Mouse (Mus musculus): ENCODE measurements around the gene Tnfsf10. TPM values are rescaled to one million over a fixed set of nuclear protein-coding genes. Genes with fewer than 3 reads are reported as not detected.

The Tnfsf10 gene
- total and polyA plus RNA-seq, 2 experiments from 2014 or later = 0.38 to 0.76 TPM

DNA sequence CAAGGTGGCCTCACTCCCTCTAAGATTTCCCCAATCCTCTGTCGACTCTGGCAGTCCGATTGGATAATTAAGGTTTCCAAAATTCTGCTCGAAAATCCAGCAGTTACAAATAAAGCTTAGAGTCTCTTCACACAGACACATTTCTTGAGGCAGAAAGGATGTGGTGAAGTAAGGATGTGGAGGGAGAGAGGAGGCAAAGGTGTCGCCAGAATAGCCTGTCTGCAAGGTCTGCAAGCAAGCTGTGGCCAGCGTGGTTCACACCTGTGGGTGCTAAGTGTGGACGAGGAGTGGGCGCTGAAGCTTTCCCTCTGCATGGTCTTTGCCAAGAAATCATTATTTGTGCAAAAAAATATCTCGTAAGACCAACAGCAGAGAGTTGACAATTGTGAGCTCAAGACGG, 5.8 kb downstream of the Tnfsf10 start:
- H3K9me3 ChIP-seq (ENCODE audit: low read length) = no peaks in the 10 kb centered on the region
- no peaks in the 10 kb centered on the region for H3K36me3 ChIP-seq (ENCODE audit: insufficient read depth)
- no peak overlapping the region for H3K9ac ChIP-seq
- ATAC-seq (no peak), DNase-seq (no peak)
- no peak for TF ChIP-seq CTCF (IDR thresholded peaks at IDR 0.05; ENCODE audit: low read depth)
- no peak overlapping the region for H3K4me2 ChIP-seq (ENCODE audit: low read depth)
- H3K27me3 ChIP-seq (ENCODE audit: insufficient read depth, low read length) = no peaks in the 10 kb centered on the region
- no peaks in the 10 kb centered on the region for H3K4me1 ChIP-seq (ENCODE audit: insufficient read depth)
- WGBS = 85% methylated on average over 9 of the region's 9 CpGs
- no peak overlapping the region for H3K4me3 ChIP-seq (ENCODE audit: low read depth, low read length)
- no peak overlapping the region for H3K27ac ChIP-seq (ENCODE audit: low read depth, low read length)

DNA sequence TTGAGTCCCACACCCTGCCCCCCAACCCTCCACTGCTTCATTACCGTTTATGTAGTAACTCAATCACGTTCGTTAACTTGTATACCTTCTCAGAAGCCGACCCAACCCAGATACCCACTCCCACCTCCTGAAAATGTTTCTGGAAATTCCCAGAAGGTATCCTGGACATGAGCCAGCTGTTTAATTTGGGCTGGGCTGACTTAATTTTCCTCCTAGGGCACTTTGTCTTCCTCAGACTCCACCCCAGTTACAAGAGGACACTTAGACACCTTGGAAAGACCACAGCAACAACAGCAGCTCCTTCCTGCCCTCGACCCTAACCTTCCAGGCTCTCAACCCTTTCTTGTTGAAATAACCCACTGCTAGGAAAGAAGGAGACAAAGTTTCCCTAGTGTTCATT, 6.7 kb downstream of the Tnfsf10 start:
- no peak for DNase-seq
- no peak overlapping the region for H3K27ac ChIP-seq (ENCODE audit: low read depth, low read length)
- no peak overlapping the region for H3K9ac ChIP-seq
- H3K4me3 ChIP-seq (ENCODE audit: low read depth, low read length) = no peak overlapping the region
- H3K9me3 ChIP-seq (ENCODE audit: low read length) = no peaks in the 10 kb centered on the region
- no peak for TF ChIP-seq CTCF (IDR thresholded peaks at IDR 0.05; ENCODE audit: low read depth)
- H3K4me2 ChIP-seq (ENCODE audit: low read depth) = no peak overlapping the region
- H3K4me1 ChIP-seq (ENCODE audit: insufficient read depth) = no peaks in the 10 kb centered on the region
- H3K27me3 ChIP-seq (ENCODE audit: insufficient read depth, low read length) = no peaks in the 10 kb centered on the region
- no peaks in the 10 kb centered on the region for H3K36me3 ChIP-seq (ENCODE audit: insufficient read depth)
- 61% methylated on average over 5 of the region's 5 CpGs for WGBS
- no peak for ATAC-seq

DNA sequence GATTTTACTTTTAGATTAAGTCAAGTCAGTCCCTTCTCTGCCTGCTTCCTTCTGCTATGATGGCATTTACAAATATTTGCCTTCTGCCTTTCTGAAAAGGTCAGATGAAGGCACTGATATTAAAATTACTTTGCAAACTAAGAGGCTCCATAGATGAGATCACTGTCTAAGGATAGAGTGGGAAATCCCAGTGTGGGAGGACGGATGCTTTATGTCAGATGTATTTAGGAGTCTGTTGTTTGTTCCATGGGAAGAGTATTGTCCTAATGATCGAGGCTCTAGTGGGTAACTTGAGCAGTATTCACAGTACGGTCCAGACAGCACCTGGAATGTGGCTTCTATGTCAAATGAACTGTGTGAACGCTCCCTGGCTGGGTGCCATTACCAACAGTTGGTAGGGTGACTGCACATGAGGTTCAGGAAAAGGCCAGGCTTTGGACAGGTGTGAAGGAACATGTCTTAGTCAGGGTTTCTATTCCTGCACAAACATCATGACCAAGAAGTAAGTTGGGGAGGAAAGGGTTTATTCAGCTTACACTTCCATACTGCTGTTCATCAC, 9.9 kb downstream of the Tnfsf10 start:
- Histone ChIP-seq H3K4me1 (ENCODE audit: insufficient read depth) (no peaks in the 10 kb centered on the region), H3K9ac (no peak overlapping the region), H3K36me3 (ENCODE audit: insufficient read depth) (no peaks in the 10 kb centered on the region), H3K27ac (ENCODE audit: low read depth, low read length) (no peak overlapping the region), H3K9me3 (ENCODE audit: low read length) (no peaks in the 10 kb centered on the region), H3K4me3 (ENCODE audit: low read depth, low read length) (no peak overlapping the region), H3K4me2 (ENCODE audit: low read depth) (no peak overlapping the region), H3K27me3 (ENCODE audit: insufficient read depth, low read length) (no peaks in the 10 kb centered on the region)
- 66% methylated on average over 4 of the region's 4 CpGs for WGBS
- no peak for ATAC-seq
- TF ChIP-seq CTCF (IDR thresholded peaks at IDR 0.05; ENCODE audit: low read depth) = no peak
- DNase-seq = no peak

DNA sequence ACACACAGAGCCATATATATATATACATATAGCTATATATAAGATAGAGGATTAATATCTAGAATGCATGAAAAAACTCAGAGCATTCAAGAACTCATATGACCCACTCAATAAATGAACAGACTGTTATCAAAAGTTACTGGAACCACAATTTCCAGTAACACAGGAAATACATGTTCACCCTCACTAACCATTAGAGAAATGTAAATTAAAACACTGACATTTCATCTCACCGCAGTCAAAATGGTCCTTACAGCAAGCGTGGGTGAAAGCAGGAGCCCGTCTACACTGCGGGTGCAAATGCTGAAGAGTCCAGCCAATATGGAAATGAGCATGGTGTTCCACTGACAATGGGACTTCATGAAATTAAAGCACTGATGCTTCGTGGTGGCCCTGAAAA, 13.9 kb downstream of the Tnfsf10 start:
- DNase-seq (no peak), ATAC-seq (no peak)
- Histone ChIP-seq H3K4me3 (ENCODE audit: low read depth, low read length) (no peak overlapping the region), H3K36me3 (ENCODE audit: insufficient read depth) (no peaks in the 10 kb centered on the region), H3K27ac (ENCODE audit: low read depth, low read length) (no peak overlapping the region), H3K9me3 (ENCODE audit: low read length) (no peaks in the 10 kb centered on the region), H3K9ac (no peak overlapping the region), H3K27me3 (ENCODE audit: insufficient read depth, low read length) (no peaks in the 10 kb centered on the region), H3K4me1 (ENCODE audit: insufficient read depth) (no peaks in the 10 kb centered on the region), H3K4me2 (ENCODE audit: low read depth) (no peak overlapping the region)
- WGBS = 86% methylated on average over 5 of the region's 5 CpGs
- no peak for TF ChIP-seq CTCF (IDR thresholded peaks at IDR 0.05; ENCODE audit: low read depth)

DNA sequence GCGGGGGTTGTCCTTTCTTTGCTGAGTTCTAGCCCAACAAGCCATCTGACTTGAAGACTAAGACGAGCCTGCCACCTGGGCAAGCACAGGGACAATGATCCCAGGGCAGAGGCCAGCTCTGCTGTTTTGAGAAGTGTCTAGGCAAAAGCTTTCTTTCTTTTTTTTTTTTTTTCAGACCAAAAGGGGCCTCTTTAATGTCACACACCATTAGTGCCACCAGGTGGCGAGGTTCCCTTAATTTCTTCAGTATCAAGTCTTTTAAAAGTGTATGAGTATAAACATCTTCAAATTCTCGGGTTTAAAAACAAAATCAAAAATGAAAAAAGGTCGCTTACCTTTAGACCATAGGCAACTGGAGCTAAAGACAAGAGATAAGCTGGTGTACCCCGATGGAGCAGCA, 21.6 kb downstream of the Tnfsf10 start:
- TF ChIP-seq CTCF (IDR thresholded peaks at IDR 0.05; ENCODE audit: low read depth) = peak; percentile 59
- Histone ChIP-seq H3K9me3 (ENCODE audit: low read length) (no peaks in the 10 kb centered on the region), H3K36me3 (ENCODE audit: insufficient read depth) (no peaks in the 10 kb centered on the region), H3K4me2 (ENCODE audit: low read depth) (no peak overlapping the region), H3K27me3 (ENCODE audit: insufficient read depth, low read length) (no peaks in the 10 kb centered on the region), H3K4me3 (ENCODE audit: low read depth, low read length) (no peak overlapping the region), H3K27ac (ENCODE audit: low read depth, low read length) (no peak overlapping the region), H3K9ac (no peak overlapping the region), H3K4me1 (ENCODE audit: insufficient read depth) (no peaks in the 10 kb centered on the region)
- ATAC-seq (no peak), DNase-seq (peak; percentile 66)
- 30% methylated on average over 6 of the region's 6 CpGs for WGBS

DNA sequence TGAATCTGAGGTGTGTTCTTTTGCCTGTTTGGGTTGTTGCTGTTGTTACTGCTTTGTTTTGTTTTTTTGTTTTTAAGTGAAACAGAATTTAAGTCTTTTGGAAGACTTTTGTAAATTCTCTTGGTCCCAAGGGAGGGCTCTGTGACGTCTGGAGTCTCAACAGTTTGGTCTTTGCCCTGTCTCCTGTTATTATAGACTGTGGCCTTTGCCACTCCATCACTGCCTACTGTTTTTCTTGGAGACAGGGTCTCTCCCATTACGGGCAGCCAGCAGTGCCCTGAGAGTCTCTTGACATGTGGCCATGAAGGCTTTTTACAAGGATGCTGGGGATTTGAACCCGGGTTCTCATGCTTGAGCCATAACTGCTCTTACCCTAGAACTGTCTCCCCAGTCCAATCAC, 22.1 kb downstream of the Tnfsf10 start:
- Histone ChIP-seq H3K27ac (ENCODE audit: low read depth, low read length) (no peak overlapping the region), H3K4me3 (ENCODE audit: low read depth, low read length) (no peak overlapping the region), H3K27me3 (ENCODE audit: insufficient read depth, low read length) (no peaks in the 10 kb centered on the region), H3K4me2 (ENCODE audit: low read depth) (no peak overlapping the region), H3K36me3 (ENCODE audit: insufficient read depth) (no peaks in the 10 kb centered on the region), H3K4me1 (ENCODE audit: insufficient read depth) (no peaks in the 10 kb centered on the region), H3K9me3 (ENCODE audit: low read length) (no peaks in the 10 kb centered on the region), H3K9ac (no peak overlapping the region)
- WGBS = 83% methylated on average over 3 of the region's 3 CpGs
- ATAC-seq (no peak), DNase-seq (no peak)
- TF ChIP-seq CTCF (IDR thresholded peaks at IDR 0.05; ENCODE audit: low read depth) = no peak

DNA sequence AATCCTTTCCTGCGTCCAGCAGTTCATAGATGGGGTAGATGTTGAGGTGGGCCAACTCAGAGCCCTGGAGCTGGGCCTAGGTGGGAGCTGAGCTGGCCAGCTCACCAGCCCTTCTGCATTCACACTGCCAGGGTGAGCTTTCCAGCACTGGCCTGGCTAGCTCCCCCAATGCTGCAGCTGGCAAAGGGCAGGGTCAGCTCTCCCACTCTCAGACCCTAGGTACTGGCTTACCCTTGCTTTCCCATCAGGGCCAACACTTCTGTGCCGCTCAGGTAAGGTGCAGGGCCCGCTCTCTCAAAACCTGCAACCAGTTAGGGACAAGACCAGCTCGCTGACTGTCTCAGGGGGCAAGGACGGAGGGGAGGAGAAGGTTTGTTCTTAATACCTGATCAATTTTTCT, 23.9 kb downstream of the Tnfsf10 start:
- DNase-seq (no peak), ATAC-seq (no peak)
- Histone ChIP-seq H3K4me3 (ENCODE audit: low read depth, low read length) (no peak overlapping the region), H3K36me3 (ENCODE audit: insufficient read depth) (no peaks in the 10 kb centered on the region), H3K27me3 (ENCODE audit: insufficient read depth, low read length) (no peaks in the 10 kb centered on the region), H3K27ac (ENCODE audit: low read depth, low read length) (no peak overlapping the region), H3K4me2 (ENCODE audit: low read depth) (no peak overlapping the region), H3K4me1 (ENCODE audit: insufficient read depth) (no peaks in the 10 kb centered on the region), H3K9ac (no peak overlapping the region), H3K9me3 (ENCODE audit: low read length) (no peaks in the 10 kb centered on the region)
- TF ChIP-seq CTCF (IDR thresholded peaks at IDR 0.05; ENCODE audit: low read depth) = no peak
- 94% methylated on average over 5 of the region's 5 CpGs for WGBS

DNA sequence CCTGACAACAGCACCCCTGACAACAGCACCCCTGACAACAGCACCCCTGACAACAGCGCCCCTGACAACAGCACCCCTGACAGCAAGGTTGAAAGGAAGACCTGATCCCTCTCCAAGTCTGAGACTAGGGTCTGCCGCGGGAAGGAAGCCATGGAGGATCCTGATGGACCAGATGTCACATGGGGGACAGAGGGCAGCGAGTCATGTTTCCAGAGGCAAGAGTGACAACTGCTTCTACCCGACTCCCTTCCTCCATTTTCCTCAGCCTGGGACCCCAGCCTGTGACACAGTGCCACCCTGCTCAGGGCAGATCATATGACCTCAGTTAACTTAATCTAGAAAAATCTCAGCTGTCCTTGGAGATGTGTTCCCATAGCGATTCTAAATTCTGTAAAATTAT, 25.6 kb downstream of the Tnfsf10 start:
- no peak overlapping the region for H3K27ac ChIP-seq (ENCODE audit: low read depth, low read length)
- DNase-seq (no peak), ATAC-seq (no peak)
- H3K9ac ChIP-seq = no peak overlapping the region
- no peaks in the 10 kb centered on the region for H3K36me3 ChIP-seq (ENCODE audit: insufficient read depth)
- no peaks in the 10 kb centered on the region for H3K9me3 ChIP-seq (ENCODE audit: low read length)
- H3K4me1 ChIP-seq (ENCODE audit: insufficient read depth) = no peaks in the 10 kb centered on the region
- 60% methylated on average over 6 of the region's 6 CpGs for WGBS
- TF ChIP-seq CTCF (IDR thresholded peaks at IDR 0.05; ENCODE audit: low read depth) = no peak
- no peaks in the 10 kb centered on the region for H3K27me3 ChIP-seq (ENCODE audit: insufficient read depth, low read length)
- H3K4me2 ChIP-seq (ENCODE audit: low read depth) = no peak overlapping the region
- no peak overlapping the region for H3K4me3 ChIP-seq (ENCODE audit: low read depth, low read length)
